Mouse (Mus musculus) olfactory bulb, adult 2 months (tissue): ENCODE measurements around the gene D430041D05Rik.

Experiments
- CTCF ChIP-seq: fragments of 200-500 bp; IDR thresholded peaks from 2 replicates; pipeline ENCODE4 v1.5.1; 2012; ENCODE audit warnings: low read depth, mild to moderate bottlenecking, low read length, moderate library complexity; ENCODE audit not compliant: insufficient read depth
- POLR2A ChIP-seq: fragments of 200-500 bp; IDR thresholded peaks from 2 replicates; pipeline ENCODE4 v1.6.1; 2012; ENCODE audit warnings: mild to moderate bottlenecking, low read depth, low read length, moderate library complexity; ENCODE audit not compliant: insufficient read depth

GRCm38 (mm10) chr2:104422230-104422629 is 11.4 kb upstream of the D430041D05Rik start:
- TF ChIP-seq CTCF: no peak
- no peak for TF ChIP-seq POLR2A
